Mouse (Mus musculus) kidney, adult 11 months (tissue): ENCODE data around the gene Gm21317.
"Not testable (repeated sequence)": the region's sequence is repeated elsewhere in the genome, so short reads cannot be mapped to it uniquely, and the experiment has no call there.

ENCODE experiments used
- DNase-seq: peaks from one replicate; pipeline ENCODE4 v3.0.0; 2022

Gm21317 gene

GRCm38 (mm10) chrY:82224927-82225326, at the start of gene Gm21317:
Gene Gm21317 (plus strand): TSS chrY:82225227.
- not testable (repeated sequence) for DNase-seq
